Comparison of ENCODE assay signal across 23 mouse cellular contexts in genomic region chr17:31634896-31635295, GRCm38 (mm10). TPM values are rescaled to one million over a fixed set of nuclear protein-coding genes. Genes with fewer than 3 reads are reported as not detected.
"Had no signal": no experiment of that assay in that cellular context is flagged by ENCODE, and none has a peak within 500 bp of the region (broad histone marks: within the 10 kb centered on the region; RNA-seq: fewer than 3 reads in every experiment).

No protein-coding gene starts in this region.

- H3K9ac ChIP-seq: lung, embryonic 14.5 days; midbrain, embryonic 12.5 days; neural tube, embryonic 13.5 days; neural tube, embryonic 15.5 days had no signal

- H3K4me3 ChIP-seq: midbrain, embryonic 10.5 days; midbrain, embryonic 12.5 days; myocyte; neural tube, embryonic 13.5 days; neural tube, embryonic 15.5 days had no signal

- DNase-seq: lung, embryonic 14.5 days; lung, postnatal 10 days; lung, postnatal 4 days; midbrain, embryonic 14.5 days; retina, postnatal 1 day; right cerebral cortex, adult 18-20 months; right cerebral cortex, postnatal 25 days; right cerebral cortex, postnatal 4 days; spleen, adult 18-20 months; thymus, adult 18-20 months; thymus, postnatal 14 days; thymus, postnatal 36 days had no signal

- ATAC-seq: midbrain, embryonic 16.5 days had no signal

- H3K36me3 ChIP-seq: midbrain, embryonic 10.5 days; midbrain, embryonic 12.5 days; neural tube, embryonic 13.5 days; neural tube, embryonic 15.5 days had no signal

- H3K9me3 ChIP-seq: midbrain, embryonic 10.5 days; midbrain, embryonic 12.5 days; neural tube, embryonic 13.5 days; neural tube, embryonic 15.5 days had no signal

- H3K27ac ChIP-seq: midbrain, embryonic 10.5 days; midbrain, embryonic 12.5 days; neural tube, embryonic 13.5 days; neural tube, embryonic 15.5 days had no signal

- H3K4me2 ChIP-seq: lung, embryonic 14.5 days; midbrain, embryonic 12.5 days; neural tube, embryonic 13.5 days; neural tube, embryonic 15.5 days had no signal

RNA-seq across cellular contexts. Expression of gene Cbs, which starts 2.1 kb away (rescaled TPM):
- total RNA-seq: megakaryocyte, adult 5-6 weeks had no signal

RNA-seq across cellular contexts. Expression of gene Cryaa, which starts 42.7 kb away (rescaled TPM):
- total RNA-seq: megakaryocyte, adult 5-6 weeks; megakaryocyte-erythroid progenitor cell, adult 5-6 weeks had no signal
- polyA plus RNA-seq: lung, embryonic 14.5 days; midbrain, embryonic 10.5 days; midbrain, embryonic 12.5 days; midbrain, embryonic 14.5 days; myocyte; neural tube, embryonic 11.5 days; neural tube, embryonic 13.5 days; small intestine, adult 2 months; stomach, embryonic 14.5 days had no signal
